Mouse (Mus musculus): ENCODE results near the gene Itln1. TPM values are rescaled to one million over a fixed set of nuclear protein-coding genes. Genes with fewer than 3 reads are reported as not detected.

Gene Itln1
- polyA plus RNA-seq, 1 experiment from 2014 or later: 0.23 TPM

GRCm38 (mm10) chr1:171556366-171556765 lies 21.3 kb upstream of the Itln1 start:
- no peak overlapping the region for H3K4me2 ChIP-seq
- WGBS: 76% methylated on average over 2 of the region's 2 CpGs
- H3K4me3 ChIP-seq (replicated peaks): no peak overlapping the region
- no peaks in the 10 kb centered on the region for H3K36me3 ChIP-seq
- no peak for ATAC-seq (ENCODE audit: insufficient read depth, low FRiP score, low read depth)
- H3K27me3 ChIP-seq (replicated peaks): no peaks in the 10 kb centered on the region
- H3K4me1 ChIP-seq: 0 out of 2 replicates have a peak, but pooled peaks cover 3% of the 10 kb centered on the region
- H3K9ac ChIP-seq: no peak overlapping the region
- no peaks in the 10 kb centered on the region for H3K9me3 ChIP-seq
- no peak overlapping the region for H3K27ac ChIP-seq

- H3K4me3 ChIP-seq (replicated peaks): no peak overlapping the region
- 73% methylated on average over 11 of the region's 11 CpGs for WGBS
- H3K9me3 ChIP-seq: no peaks in the 10 kb centered on the region
- no peaks in the 10 kb centered on the region for H3K36me3 ChIP-seq
- H3K27me3 ChIP-seq (replicated peaks): no peaks in the 10 kb centered on the region
- H3K9ac ChIP-seq: no peak overlapping the region
- peak; percentile 79 for ATAC-seq (ENCODE audit: insufficient read depth, low FRiP score, low read depth)
- no peak overlapping the region; the same call in 1 of the 2 replicates for H3K27ac ChIP-seq
- no peak overlapping the region for H3K4me2 ChIP-seq
- 0 out of 2 replicates have a peak, but pooled peaks cover 3% of the 10 kb centered on the region for H3K4me1 ChIP-seq
These were observed 18.6 kb upstream of the Itln1 start for GRCm38 (mm10) chr1:171553359-171554341.

- no peaks in the 10 kb centered on the region for H3K36me3 ChIP-seq
- H3K27ac ChIP-seq: no peak overlapping the region
- H3K9ac ChIP-seq: no peak overlapping the region
- WGBS: 73% methylated on average over 2 of the region's 2 CpGs
- H3K9me3 ChIP-seq: no peaks in the 10 kb centered on the region
- 0 out of 2 replicates have a peak, but pooled peaks cover 3% of the 10 kb centered on the region for H3K4me1 ChIP-seq
- H3K4me3 ChIP-seq (replicated peaks): no peak overlapping the region
- ATAC-seq (ENCODE audit: insufficient read depth, low FRiP score, low read depth): no peak
- H3K4me2 ChIP-seq: no peak overlapping the region
- H3K27me3 ChIP-seq (replicated peaks): no peaks in the 10 kb centered on the region
These were observed 17.1 kb upstream of the Itln1 start for GRCm38 (mm10) chr1:171552230-171552629.

GRCm38 (mm10) chr1:171551326-171551725 lies 16.2 kb upstream of the Itln1 start:
- H3K4me2 ChIP-seq: no peak overlapping the region

GRCm38 (mm10) chr1:171540694-171541093 lies 5.6 kb upstream of the Itln1 start:
- no peak overlapping the region for H3K4me3 ChIP-seq (replicated peaks)

More at GRCm38 (mm10) chr1:171551326-171551725, 16.2 kb upstream of the Itln1 start:
- Histone ChIP-seq H3K4me1 (0 out of 2 replicates have a peak, but pooled peaks cover 3% of the 10 kb centered on the region), H3K36me3 (no peaks in the 10 kb centered on the region), H3K27ac (no peak overlapping the region), H3K9me3 (no peaks in the 10 kb centered on the region), H3K9ac (no peak overlapping the region), H3K27me3 (replicated peaks) (no peaks in the 10 kb centered on the region), H3K4me3 (replicated peaks) (no peak overlapping the region)
- ATAC-seq (ENCODE audit: insufficient read depth, low FRiP score, low read depth): no peak
- 65% methylated on average over 7 of the region's 7 CpGs for WGBS

GRCm38 (mm10) chr1:171534557-171534956 lies 537 bp downstream of the Itln1 start:
- Histone ChIP-seq H3K4me2 (no peak overlapping the region), H3K36me3 (no peaks in the 10 kb centered on the region)
- no peak for ATAC-seq (ENCODE audit: insufficient read depth, low FRiP score, low read depth)

More at GRCm38 (mm10) chr1:171540694-171541093, 5.6 kb upstream of the Itln1 start:
- Histone ChIP-seq H3K9me3 (no peaks in the 10 kb centered on the region), H3K9ac (no peak overlapping the region), H3K27me3 (replicated peaks) (no peaks in the 10 kb centered on the region), H3K4me1 (no peaks in the 10 kb centered on the region), H3K27ac (no peak overlapping the region), H3K4me2 (no peak overlapping the region), H3K36me3 (no peaks in the 10 kb centered on the region)
- WGBS: 85% methylated on average over 1 of the region's 1 CpGs
- ATAC-seq (ENCODE audit: insufficient read depth, low FRiP score, low read depth): no peak

GRCm38 (mm10) chr1:171532830-171533229 lies 2.3 kb downstream of the Itln1 start:
- no peak overlapping the region for H3K9ac ChIP-seq
- no peak for ATAC-seq (ENCODE audit: insufficient read depth, low FRiP score, low read depth)
- no peaks in the 10 kb centered on the region for H3K27me3 ChIP-seq (replicated peaks)
- no peaks in the 10 kb centered on the region for H3K9me3 ChIP-seq
- 55% methylated on average over 2 of the region's 2 CpGs for WGBS
- H3K4me2 ChIP-seq: no peak overlapping the region
- H3K36me3 ChIP-seq: no peaks in the 10 kb centered on the region
- no peak overlapping the region for H3K27ac ChIP-seq
- no peaks in the 10 kb centered on the region for H3K4me1 ChIP-seq
- no peak overlapping the region for H3K4me3 ChIP-seq (replicated peaks)

More at GRCm38 (mm10) chr1:171534557-171534956, 537 bp downstream of the Itln1 start:
- Histone ChIP-seq H3K4me1 (no peaks in the 10 kb centered on the region), H3K9ac (no peak overlapping the region), H3K9me3 (no peaks in the 10 kb centered on the region), H3K27ac (no peak overlapping the region), H3K4me3 (replicated peaks) (no peak overlapping the region), H3K27me3 (replicated peaks) (no peaks in the 10 kb centered on the region)

- Histone ChIP-seq H3K9me3 (no peaks in the 10 kb centered on the region), H3K27ac (no peak overlapping the region), H3K9ac (no peak overlapping the region), H3K27me3 (replicated peaks) (no peaks in the 10 kb centered on the region), H3K4me3 (replicated peaks) (no peak overlapping the region), H3K4me1 (no peaks in the 10 kb centered on the region), H3K36me3 (no peaks in the 10 kb centered on the region), H3K4me2 (no peak overlapping the region)
- WGBS: 92% methylated on average over 4 of the region's 4 CpGs
- ATAC-seq (ENCODE audit: insufficient read depth, low FRiP score, low read depth): no peak
These were observed 3.7 kb downstream of the Itln1 start for GRCm38 (mm10) chr1:171531367-171531766.

- Histone ChIP-seq H3K4me2 (no peak overlapping the region), H3K9me3 (no peaks in the 10 kb centered on the region), H3K36me3 (no peaks in the 10 kb centered on the region), H3K4me3 (replicated peaks) (no peak overlapping the region), H3K27ac (no peak overlapping the region), H3K9ac (no peak overlapping the region), H3K27me3 (replicated peaks) (no peaks in the 10 kb centered on the region), H3K4me1 (no peaks in the 10 kb centered on the region)
- 73% methylated on average over 4 of the region's 4 CpGs for WGBS
- no peak for ATAC-seq (ENCODE audit: insufficient read depth, low FRiP score, low read depth)
These were observed 19.5 kb downstream of the Itln1 start for GRCm38 (mm10) chr1:171515557-171515956.

- Histone ChIP-seq H3K4me1 (no peaks in the 10 kb centered on the region), H3K4me3 (replicated peaks) (no peak overlapping the region), H3K27me3 (replicated peaks) (no peaks in the 10 kb centered on the region), H3K4me2 (no peak overlapping the region), H3K9ac (no peak overlapping the region), H3K27ac (no peak overlapping the region), H3K9me3 (no peaks in the 10 kb centered on the region), H3K36me3 (no peaks in the 10 kb centered on the region)
- WGBS: 25% methylated on average over 1 of the region's 1 CpGs
- ATAC-seq (ENCODE audit: insufficient read depth, low FRiP score, low read depth): no peak
These were observed 20.1 kb downstream of the Itln1 start for GRCm38 (mm10) chr1:171515039-171515438.

- Histone ChIP-seq H3K4me3 (replicated peaks) (no peak overlapping the region), H3K9ac (no peak overlapping the region), H3K36me3 (no peaks in the 10 kb centered on the region), H3K4me1 (no peaks in the 10 kb centered on the region), H3K27ac (no peak overlapping the region), H3K9me3 (no peaks in the 10 kb centered on the region), H3K27me3 (replicated peaks) (no peaks in the 10 kb centered on the region), H3K4me2 (no peak overlapping the region)
- WGBS: 70% methylated on average over 1 of the region's 1 CpGs
- peak; percentile 60; the same call in 1 of the 2 replicates for ATAC-seq (ENCODE audit: insufficient read depth, low FRiP score, low read depth)
These were observed 21.3 kb downstream of the Itln1 start for GRCm38 (mm10) chr1:171513760-171514159.

- no peak for ATAC-seq (ENCODE audit: insufficient read depth, low FRiP score, low read depth)
- H3K4me1 ChIP-seq: no peaks in the 10 kb centered on the region
- 86% methylated on average over 2 of the region's 2 CpGs for WGBS
These were observed 21.9 kb downstream of the Itln1 start for GRCm38 (mm10) chr1:171513234-171513633.

More at GRCm38 (mm10) chr1:171513234-171513633, 21.9 kb downstream of the Itln1 start:
- no peak overlapping the region for H3K4me3 ChIP-seq (replicated peaks)
- no peak overlapping the region for H3K27ac ChIP-seq
- no peak overlapping the region for H3K9ac ChIP-seq
- H3K4me2 ChIP-seq: no peak overlapping the region
- no peaks in the 10 kb centered on the region for H3K27me3 ChIP-seq (replicated peaks)
- H3K9me3 ChIP-seq: no peaks in the 10 kb centered on the region
- H3K36me3 ChIP-seq: no peaks in the 10 kb centered on the region

Measured in stomach, embryonic 15.5 days (tissue).